Mouse (Mus musculus): ENCODE data around the gene Olfr901. TPM values are rescaled to one million over a fixed set of nuclear protein-coding genes. Genes with fewer than 3 reads are reported as not detected.
"Not testable (repeated sequence)": the region's sequence is repeated elsewhere in the genome, so short reads cannot be mapped to it uniquely, and the experiment has no call there.

The Olfr901 gene
- not detected in 2 replicates for polyA plus RNA-seq (2012; rRNA removed)

- no peak for DNase-seq
- WGBS = 68% methylated on average over 1 of the region's 1 CpGs
- no peaks in the 10 kb centered on the region for H3K4me1 ChIP-seq (ENCODE audit: control insufficient read depth, insufficient read depth, low read length)
- no peak for TF ChIP-seq CTCF (conservative IDR thresholded peaks at IDR 0.05; ENCODE audit: insufficient read depth, insufficient read length, low read depth, low read length)
- H3K4me3 ChIP-seq (ENCODE audit: insufficient read depth, low read depth, low read length) = no peak within 1 kb of the TSS
- no peaks in the 10 kb centered on the region for H3K27me3 ChIP-seq (replicated peaks; ENCODE audit: control insufficient read depth, insufficient read depth, low read length)
- no peak within 1 kb of the TSS for H3K27ac ChIP-seq (ENCODE audit: insufficient read depth, low read depth, low read length)
- H3K36me3 ChIP-seq (ENCODE audit: control insufficient read depth, insufficient read depth, low read length) = no peaks in the 10 kb centered on the region
Observed at GRCm38 (mm10) chr9:38429155-38429554, at the start of gene Olfr901. Olfr901 (plus strand) TSS chr9:38429455.

GRCm38 (mm10) chr9:38401398-38401797, 27.9 kb upstream of the Olfr901 start, which contains the start of gene Olfr147:
Olfr147 (plus strand) TSS chr9:38401698.
- no peak for TF ChIP-seq POLR2A (IDR thresholded peaks at IDR 0.05; ENCODE audit: low read depth, low read length)
- no peak for TF ChIP-seq CTCF (conservative IDR thresholded peaks at IDR 0.05; ENCODE audit: insufficient read depth, insufficient read length, low read depth, low read length)
- no peak within 1 kb of the TSS for H3K4me3 ChIP-seq (ENCODE audit: insufficient read depth, low read depth, low read length)
- H3K27me3 ChIP-seq (replicated peaks; ENCODE audit: control insufficient read depth, insufficient read depth, low read length) = no peaks in the 10 kb centered on the region
- no peaks in the 10 kb centered on the region for H3K36me3 ChIP-seq (ENCODE audit: control insufficient read depth, insufficient read depth, low read length)
- no peak for DNase-seq
- 74% methylated on average over 1 of the region's 1 CpGs for WGBS
- no peak within 1 kb of the TSS for H3K27ac ChIP-seq (ENCODE audit: insufficient read depth, low read depth, low read length)
- H3K4me1 ChIP-seq (ENCODE audit: control insufficient read depth, insufficient read depth, low read length) = no peaks in the 10 kb centered on the region

- H3K27ac ChIP-seq (ENCODE audit: insufficient read depth, low read depth, low read length); H3K4me3 ChIP-seq (ENCODE audit: insufficient read depth, low read depth, low read length); H3K27me3 ChIP-seq (replicated peaks; ENCODE audit: control insufficient read depth, insufficient read depth, low read length); H3K4me1 ChIP-seq (ENCODE audit: control insufficient read depth, insufficient read depth, low read length); H3K36me3 ChIP-seq (ENCODE audit: control insufficient read depth, insufficient read depth, low read length); DNase-seq: not testable (repeated sequence)
- 86% methylated on average over 3 of the region's 3 CpGs for WGBS
Observed at GRCm38 (mm10) chr9:38407502-38407901, 21.8 kb upstream of the Olfr901 start.

GRCm38 (mm10) chr9:38413502-38413901, 15.8 kb upstream of the Olfr901 start:
- H3K36me3 ChIP-seq (ENCODE audit: control insufficient read depth, insufficient read depth, low read length); H3K27me3 ChIP-seq (replicated peaks; ENCODE audit: control insufficient read depth, insufficient read depth, low read length); H3K4me1 ChIP-seq (ENCODE audit: control insufficient read depth, insufficient read depth, low read length); DNase-seq; H3K4me3 ChIP-seq (ENCODE audit: insufficient read depth, low read depth, low read length); H3K27ac ChIP-seq (ENCODE audit: insufficient read depth, low read depth, low read length): not testable (repeated sequence)
- WGBS = 88% methylated on average over 14 of the region's 14 CpGs

- TF ChIP-seq CTCF (conservative IDR thresholded peaks at IDR 0.05; ENCODE audit: insufficient read depth, insufficient read length, low read depth, low read length) (no peak), POLR2A (IDR thresholded peaks at IDR 0.05; ENCODE audit: low read depth, low read length) (no peak)
- Histone ChIP-seq H3K27me3 (replicated peaks; ENCODE audit: control insufficient read depth, insufficient read depth, low read length) (no peaks in the 10 kb centered on the region), H3K27ac (ENCODE audit: insufficient read depth, low read depth, low read length) (no peak overlapping the region), H3K36me3 (ENCODE audit: control insufficient read depth, insufficient read depth, low read length) (no peaks in the 10 kb centered on the region), H3K4me3 (ENCODE audit: insufficient read depth, low read depth, low read length) (no peak overlapping the region), H3K4me1 (ENCODE audit: control insufficient read depth, insufficient read depth, low read length) (no peaks in the 10 kb centered on the region)
- DNase-seq = no peak
Observed at GRCm38 (mm10) chr9:38423801-38424200, 5.5 kb upstream of the Olfr901 start.

- Histone ChIP-seq H3K27ac (ENCODE audit: insufficient read depth, low read depth, low read length) (no peak overlapping the region), H3K36me3 (ENCODE audit: control insufficient read depth, insufficient read depth, low read length) (no peaks in the 10 kb centered on the region), H3K4me1 (ENCODE audit: control insufficient read depth, insufficient read depth, low read length) (no peaks in the 10 kb centered on the region), H3K4me3 (ENCODE audit: insufficient read depth, low read depth, low read length) (no peak overlapping the region), H3K27me3 (replicated peaks; ENCODE audit: control insufficient read depth, insufficient read depth, low read length) (no peaks in the 10 kb centered on the region)
- no peak for DNase-seq
- WGBS = 38% methylated on average over 1 of the region's 1 CpGs
- TF ChIP-seq CTCF (conservative IDR thresholded peaks at IDR 0.05; ENCODE audit: insufficient read depth, insufficient read length, low read depth, low read length) = no peak
- TF ChIP-seq POLR2A (IDR thresholded peaks at IDR 0.05; ENCODE audit: low read depth, low read length) = no peak
Observed at GRCm38 (mm10) chr9:38427026-38427425, 2.2 kb upstream of the Olfr901 start.

GRCm38 (mm10) chr9:38447352-38447751, 18.1 kb downstream of the Olfr901 start, which contains the start of gene Olfr902:
Olfr902 (plus strand) TSS chr9:38447652.
- Histone ChIP-seq H3K36me3 (ENCODE audit: control insufficient read depth, insufficient read depth, low read length) (no peaks in the 10 kb centered on the region), H3K4me3 (ENCODE audit: insufficient read depth, low read depth, low read length) (no peak within 1 kb of the TSS), H3K27ac (ENCODE audit: insufficient read depth, low read depth, low read length) (no peak within 1 kb of the TSS), H3K27me3 (replicated peaks; ENCODE audit: control insufficient read depth, insufficient read depth, low read length) (no peaks in the 10 kb centered on the region), H3K4me1 (ENCODE audit: control insufficient read depth, insufficient read depth, low read length) (no peaks in the 10 kb centered on the region)
- TF ChIP-seq POLR2A (IDR thresholded peaks at IDR 0.05; ENCODE audit: low read depth, low read length) (no peak), CTCF (conservative IDR thresholded peaks at IDR 0.05; ENCODE audit: insufficient read depth, insufficient read length, low read depth, low read length) (no peak)
- WGBS = 81% methylated on average over 5 of the region's 5 CpGs
- DNase-seq = no peak

GRCm38 (mm10) chr9:38462844-38463243, 33.6 kb downstream of the Olfr901 start, which contains the start of gene Olfr904:
Olfr904 (plus strand) TSS chr9:38463144.
- Histone ChIP-seq H3K4me3 (ENCODE audit: insufficient read depth, low read depth, low read length) (no peak within 1 kb of the TSS), H3K27ac (ENCODE audit: insufficient read depth, low read depth, low read length) (no peak within 1 kb of the TSS), H3K4me1 (ENCODE audit: control insufficient read depth, insufficient read depth, low read length) (no peaks in the 10 kb centered on the region), H3K36me3 (ENCODE audit: control insufficient read depth, insufficient read depth, low read length) (no peaks in the 10 kb centered on the region), H3K27me3 (replicated peaks; ENCODE audit: control insufficient read depth, insufficient read depth, low read length) (no peaks in the 10 kb centered on the region)
- DNase-seq = no peak
- no peak for TF ChIP-seq CTCF (conservative IDR thresholded peaks at IDR 0.05; ENCODE audit: insufficient read depth, insufficient read length, low read depth, low read length)
- TF ChIP-seq POLR2A (IDR thresholded peaks at IDR 0.05; ENCODE audit: low read depth, low read length) = no peak

Measured in kidney, adult 2 months (tissue).